Mouse (Mus musculus): ENCODE results near the gene Tfec.

Gene Tfec

DNA sequence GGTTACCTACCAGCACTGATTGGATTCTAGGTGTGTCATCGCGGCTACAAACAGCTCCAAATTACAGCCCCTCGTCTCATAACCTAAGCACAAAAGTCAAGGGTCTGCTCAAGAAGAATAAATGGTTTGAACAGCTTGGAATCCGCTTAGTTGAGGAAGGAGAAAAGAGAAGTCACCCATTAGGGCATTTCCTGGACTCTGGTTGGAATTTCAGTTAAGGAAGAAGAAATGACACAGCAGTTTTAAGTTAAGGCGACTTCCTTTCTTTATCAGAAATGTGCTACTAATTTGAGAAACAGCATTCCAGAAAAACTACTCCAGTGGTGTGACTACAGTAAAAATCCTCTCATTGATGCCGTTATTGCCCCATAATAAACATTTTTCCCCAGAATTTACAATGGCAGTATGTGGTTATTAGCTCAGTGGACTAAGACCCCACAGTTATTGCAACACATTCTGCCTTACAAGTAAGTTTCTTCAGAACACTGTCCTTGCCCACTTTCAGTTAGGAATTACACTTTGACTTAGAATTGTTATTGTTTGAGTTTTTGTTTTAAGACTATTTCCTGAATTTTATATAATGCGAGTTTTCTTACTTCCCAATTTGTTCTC, at the start of gene Tfec:
Gene Tfec, minus strand, starts transcription at position 191 of the 612 bp plus-strand sequence.
- TF ChIP-seq GATA4 (IDR thresholded peaks at IDR 0.05; ENCODE audit: insufficient replicate concordance, low read length) = peak; percentile 71

DNA sequence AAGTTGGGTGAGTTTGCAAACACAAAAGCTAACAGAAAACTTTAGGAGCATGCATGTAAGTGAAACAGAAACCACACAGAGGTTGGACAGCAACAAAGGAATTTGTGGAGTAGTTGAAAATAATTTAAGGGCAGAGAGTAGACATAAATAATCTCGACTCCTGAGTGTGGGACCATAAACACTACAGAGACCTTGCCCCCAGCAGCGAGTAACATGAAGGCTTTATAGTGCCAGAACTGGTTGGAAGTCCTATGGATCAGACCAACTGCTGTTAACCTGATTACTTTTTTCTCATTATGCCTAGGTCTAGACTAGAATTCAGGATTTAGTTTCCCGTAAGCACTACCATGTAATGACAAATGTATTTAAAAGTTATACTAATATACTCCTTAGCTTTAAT, 49.6 kb upstream of the Tfec start:
- no peak for TF ChIP-seq GATA4 (IDR thresholded peaks at IDR 0.05; ENCODE audit: insufficient replicate concordance, low read length)

DNA sequence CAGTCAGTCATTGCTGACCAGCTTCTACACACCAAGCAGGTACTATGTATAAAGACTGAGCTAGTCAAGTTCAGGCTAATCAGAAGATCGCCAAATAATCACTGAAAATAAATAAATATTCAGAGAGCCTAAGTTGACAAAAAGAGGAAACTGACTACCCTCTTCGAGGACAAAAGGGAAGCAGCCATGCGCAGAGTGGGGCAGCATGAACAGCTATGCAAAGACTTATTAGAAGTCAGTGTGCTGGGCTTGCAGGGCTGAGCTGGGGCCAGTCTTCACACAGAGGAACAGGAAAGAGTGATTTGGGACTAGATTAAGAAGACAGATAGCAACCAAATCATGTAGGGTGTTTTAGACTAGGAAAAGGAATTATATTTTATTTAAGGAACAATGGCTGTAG, 45.3 kb upstream of the Tfec start:
- TF ChIP-seq GATA4 (IDR thresholded peaks at IDR 0.05; ENCODE audit: insufficient replicate concordance, low read length) = no peak

DNA sequence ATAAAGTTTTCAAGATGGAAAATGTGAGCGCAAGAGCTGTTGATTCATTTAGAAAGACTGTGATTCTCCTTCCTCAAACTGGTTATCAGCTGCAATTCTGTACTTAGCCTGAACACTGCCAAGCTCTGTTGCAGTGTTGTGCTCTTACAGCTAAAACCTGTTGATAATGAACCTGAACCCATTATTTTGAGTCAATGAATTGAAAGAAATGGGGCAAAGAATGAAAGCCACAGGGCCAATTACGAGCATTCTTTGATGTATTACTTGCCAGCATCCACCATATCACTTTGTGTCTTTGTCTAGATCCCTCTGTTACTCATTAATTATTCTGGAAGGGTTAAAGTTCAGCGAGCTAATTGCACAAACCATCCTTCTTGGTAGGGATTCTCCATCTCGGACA, 44.2 kb upstream of the Tfec start:
- no peak for TF ChIP-seq GATA4 (IDR thresholded peaks at IDR 0.05; ENCODE audit: insufficient replicate concordance, low read length)

DNA sequence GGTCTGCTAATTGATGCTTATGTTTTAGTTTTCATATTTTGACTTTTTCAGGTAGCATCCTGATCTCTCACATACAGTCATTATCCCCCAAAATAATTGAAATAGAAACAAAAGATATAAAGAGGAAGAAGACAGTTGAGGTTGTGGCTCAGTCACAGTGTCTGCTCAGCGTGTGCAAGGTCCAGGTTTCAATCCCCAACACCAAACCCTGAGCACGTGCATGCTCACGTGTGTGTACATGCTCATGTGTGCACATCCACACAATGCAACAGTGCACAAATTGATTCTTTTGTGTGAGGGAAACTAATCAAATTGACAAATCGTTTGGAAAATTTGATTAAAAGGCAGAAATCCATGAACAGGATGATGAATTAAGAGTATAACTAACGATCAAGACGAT, 32.8 kb upstream of the Tfec start:
- TF ChIP-seq GATA4 (IDR thresholded peaks at IDR 0.05; ENCODE audit: insufficient replicate concordance, low read length) = no peak

DNA sequence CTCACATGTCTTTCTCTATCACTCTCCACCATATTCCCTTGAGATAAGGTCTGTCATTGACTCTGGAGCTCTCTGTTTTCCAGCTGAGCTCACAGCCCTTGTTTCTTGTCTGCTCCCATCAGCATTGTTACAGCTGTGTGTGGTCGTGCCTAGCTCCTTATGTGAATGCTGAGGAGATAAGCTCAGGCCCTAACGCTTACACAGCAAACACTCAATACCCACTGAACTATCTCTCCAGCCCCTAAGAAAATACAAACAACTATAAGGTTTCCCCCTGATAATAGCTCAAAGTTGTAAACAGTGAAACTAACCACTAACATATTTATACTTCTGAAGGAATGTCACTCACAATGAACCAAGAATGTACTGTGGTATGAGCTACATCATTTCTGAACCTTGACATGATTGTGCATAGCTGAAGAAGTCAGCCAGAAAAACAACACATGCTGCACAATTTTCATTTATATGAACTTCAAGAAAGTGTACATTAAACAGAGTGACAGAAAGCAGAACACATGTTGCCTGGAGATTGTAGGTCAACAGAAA, 21.9 kb upstream of the Tfec start:
- TF ChIP-seq GATA4 (IDR thresholded peaks at IDR 0.05; ENCODE audit: insufficient replicate concordance, low read length) = no peak

DNA sequence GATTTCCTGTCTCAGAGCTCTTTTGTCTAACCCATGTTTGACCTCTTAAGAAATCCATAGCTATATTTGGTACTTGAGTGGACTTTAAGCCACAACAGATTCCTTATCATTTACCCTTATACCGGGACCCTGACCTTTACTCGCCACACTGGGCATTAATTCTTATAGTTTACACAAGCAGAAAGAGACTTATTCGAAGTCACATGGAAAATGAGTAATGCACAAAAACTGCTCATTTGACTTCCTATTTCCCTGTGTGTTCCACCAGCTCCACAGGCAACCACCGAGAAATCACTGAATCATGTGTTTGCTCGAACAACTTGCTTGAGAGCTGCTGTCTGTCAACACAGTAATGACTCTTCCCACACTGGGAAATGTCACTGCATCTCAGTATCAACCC, 6.4 kb downstream of the Tfec start:
- TF ChIP-seq GATA4 (IDR thresholded peaks at IDR 0.05; ENCODE audit: insufficient replicate concordance, low read length) = peak; percentile 66

DNA sequence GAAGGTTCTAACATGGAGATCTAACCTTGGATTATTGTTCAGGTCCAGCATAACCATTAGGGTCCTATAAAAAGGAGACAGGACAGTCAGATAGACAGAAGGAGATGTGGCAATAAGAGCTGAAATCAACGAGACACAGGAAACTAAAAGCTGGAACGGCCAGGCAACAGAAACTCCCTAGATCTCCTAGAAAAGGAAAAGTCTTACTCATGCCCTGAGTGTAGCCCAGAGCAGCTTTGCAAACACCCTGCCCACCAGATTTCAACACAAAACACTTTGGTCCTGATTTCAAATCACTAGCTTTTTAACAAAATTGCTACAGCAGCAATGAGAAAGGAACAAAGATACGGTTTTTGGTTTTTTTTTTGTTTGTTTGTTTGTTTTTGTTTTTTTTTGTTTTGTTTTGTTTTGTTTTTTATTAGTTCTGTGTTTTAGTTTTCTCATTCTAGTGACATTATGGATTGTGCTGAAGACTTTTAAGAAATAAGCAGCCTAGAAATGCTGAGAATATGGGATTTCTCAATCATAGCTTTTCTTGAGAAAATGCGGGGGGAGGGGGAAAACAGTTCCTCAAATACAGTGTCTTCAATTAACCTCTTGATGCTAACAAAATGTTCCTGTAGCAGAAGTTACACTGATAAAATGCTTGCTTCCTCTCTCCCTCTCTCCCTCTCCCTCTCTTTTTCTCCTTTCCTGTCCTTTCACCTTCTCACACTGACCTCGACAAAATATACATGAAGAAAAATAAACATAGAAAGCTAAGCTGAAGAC, 14.5 kb downstream of the Tfec start:
- TF ChIP-seq GATA4 (IDR thresholded peaks at IDR 0.05; ENCODE audit: insufficient replicate concordance, low read length) = no peak

DNA sequence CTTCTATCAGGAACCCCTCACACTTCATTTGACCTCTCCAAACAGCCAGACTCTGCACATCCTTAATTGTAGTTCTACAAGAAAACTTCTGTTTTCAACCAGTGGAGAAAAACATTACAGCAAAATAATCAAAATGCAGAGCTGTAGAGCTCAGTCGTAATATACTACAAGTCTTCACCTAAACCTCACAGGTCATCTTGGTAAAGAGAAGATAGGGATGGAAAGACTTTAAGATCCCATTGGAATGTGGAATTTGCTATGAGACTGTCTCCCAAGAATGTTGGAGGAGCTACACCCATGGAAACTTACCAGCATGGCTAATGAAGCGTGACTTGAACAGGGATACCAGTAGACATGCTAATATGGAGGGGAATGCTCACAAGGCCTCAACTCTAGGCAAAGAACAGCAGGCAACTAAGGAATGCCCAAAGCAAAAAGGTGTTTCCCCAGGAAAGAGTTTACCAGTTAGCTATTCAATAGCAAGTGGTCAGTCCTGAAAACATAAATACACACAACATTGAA, 24.2 kb downstream of the Tfec start:
- TF ChIP-seq GATA4 (IDR thresholded peaks at IDR 0.05; ENCODE audit: insufficient replicate concordance, low read length) = no peak

DNA sequence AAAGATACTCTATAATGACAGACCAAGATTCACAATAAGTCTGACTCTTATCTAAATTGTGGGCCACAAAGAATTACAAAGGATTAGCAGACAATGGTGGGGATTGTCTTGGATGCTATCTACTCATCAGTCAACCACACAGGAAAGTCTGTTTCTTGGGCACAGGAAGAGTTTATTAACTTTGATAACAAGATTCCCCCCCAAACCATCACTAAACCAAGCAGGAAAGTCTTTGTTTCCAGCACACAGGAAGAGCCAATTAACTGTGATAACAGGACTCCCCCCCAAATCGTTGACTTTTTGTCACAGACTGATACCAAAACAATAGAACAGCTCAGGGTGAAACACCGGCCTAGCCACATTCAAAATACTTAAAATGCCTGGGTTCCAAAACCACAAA, 28.2 kb downstream of the Tfec start:
- TF ChIP-seq GATA4 (IDR thresholded peaks at IDR 0.05; ENCODE audit: insufficient replicate concordance, low read length) = peak; percentile 84

DNA sequence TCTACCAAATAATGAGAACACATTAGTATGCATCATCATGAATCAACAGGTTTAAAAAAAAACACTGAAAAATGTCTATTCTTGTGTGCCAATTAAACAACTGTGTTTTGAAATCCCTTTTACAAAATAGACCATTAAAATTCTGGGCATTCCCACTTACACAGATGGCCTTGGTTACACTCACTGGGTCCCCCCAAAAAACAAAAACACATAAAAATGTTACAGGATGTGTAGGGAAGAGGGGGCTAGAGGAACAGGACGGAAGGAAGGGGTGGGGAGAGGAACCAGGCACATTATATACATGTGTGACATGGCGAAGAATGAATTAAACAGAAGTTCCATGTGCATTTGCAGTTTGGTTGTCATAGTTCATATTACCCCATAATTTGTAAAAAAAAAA, 29.9 kb downstream of the Tfec start:
- no peak for TF ChIP-seq GATA4 (IDR thresholded peaks at IDR 0.05; ENCODE audit: insufficient replicate concordance, low read length)

DNA sequence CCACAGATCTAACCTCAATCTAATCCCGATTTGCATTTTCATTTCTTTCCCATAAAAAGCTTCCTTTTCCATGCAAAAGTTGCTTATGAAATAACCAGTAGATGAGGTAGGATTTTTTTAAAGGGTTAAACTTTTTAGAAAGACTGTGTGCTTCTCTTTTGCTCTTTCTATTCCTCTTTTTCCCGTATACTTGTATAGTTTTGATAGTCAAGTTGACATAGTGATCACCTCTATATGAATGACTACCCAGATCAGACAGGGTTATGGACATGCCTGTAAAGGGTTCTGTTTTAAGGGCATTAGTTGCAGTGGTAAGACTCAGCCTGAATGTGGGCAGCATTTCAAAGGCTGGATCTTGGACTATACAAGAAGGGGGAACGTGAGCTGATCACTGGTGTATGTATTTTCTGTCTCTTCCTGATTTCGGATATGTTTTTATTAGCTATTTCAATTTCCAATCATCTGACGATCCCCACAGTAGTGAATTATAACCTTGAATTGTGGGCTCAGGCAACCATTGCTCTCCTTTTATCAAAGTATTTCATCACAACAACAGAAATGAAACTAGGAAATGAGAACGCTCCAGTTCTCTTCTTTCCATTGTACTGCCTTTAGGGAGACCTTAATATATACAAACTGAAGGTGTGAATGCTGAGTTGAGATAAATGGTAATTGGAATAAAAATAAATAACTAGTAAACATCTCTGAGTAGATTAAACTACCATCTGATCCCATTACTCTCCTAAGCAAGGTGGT, 35.3 kb downstream of the Tfec start:
- TF ChIP-seq GATA4 (IDR thresholded peaks at IDR 0.05; ENCODE audit: insufficient replicate concordance, low read length) = no peak

DNA sequence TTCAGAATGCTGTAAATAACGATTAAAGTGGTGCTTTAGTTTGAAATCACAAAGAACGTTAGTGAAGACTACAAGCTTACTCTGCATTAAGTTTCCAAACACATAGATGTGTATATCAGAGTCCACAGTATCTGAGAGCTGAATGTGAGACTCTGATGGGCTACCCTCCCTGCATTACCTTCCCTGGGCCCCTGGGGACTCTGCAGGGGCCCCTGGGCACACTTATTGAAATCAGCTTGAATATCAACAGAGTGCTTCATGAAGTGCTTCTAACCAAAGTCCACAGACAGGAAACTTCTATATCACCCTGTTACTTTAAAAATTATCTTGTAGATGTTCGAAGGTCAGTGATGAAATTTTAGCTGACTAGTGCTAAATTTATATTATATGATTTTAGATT, 36.2 kb downstream of the Tfec start:
- no peak for TF ChIP-seq GATA4 (IDR thresholded peaks at IDR 0.05; ENCODE audit: insufficient replicate concordance, low read length)

DNA sequence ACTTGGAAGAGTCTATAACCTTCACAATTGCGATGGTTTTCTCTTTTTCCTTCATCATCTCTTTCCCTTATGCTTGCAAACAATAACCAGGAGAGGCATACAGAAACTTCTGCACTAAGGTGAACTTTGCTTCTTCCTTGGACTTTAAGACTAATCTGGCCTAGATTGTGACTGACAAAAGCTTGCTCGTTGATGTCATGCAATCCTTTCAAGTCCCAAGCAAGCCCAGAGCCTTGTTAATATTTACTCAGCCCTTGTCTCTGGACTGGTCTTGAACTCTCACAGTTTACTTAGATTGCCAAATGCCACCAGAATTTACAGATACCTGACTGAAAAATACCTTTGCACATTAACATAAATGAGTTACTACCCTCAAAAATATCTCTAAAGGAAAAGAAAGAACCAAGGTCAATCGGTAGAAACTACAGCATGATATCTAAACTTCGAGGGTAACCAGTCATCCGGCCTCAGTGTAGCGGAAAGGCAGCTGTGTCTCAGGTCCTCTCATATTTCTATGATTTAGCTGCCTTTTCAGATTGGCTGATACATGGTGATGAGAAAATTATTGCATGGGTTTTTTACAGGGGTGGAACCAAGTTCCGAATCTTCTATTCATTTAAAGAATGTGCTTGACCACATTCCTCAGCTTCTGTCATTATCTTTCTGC, 42.2 kb downstream of the Tfec start:
- TF ChIP-seq GATA4 (IDR thresholded peaks at IDR 0.05; ENCODE audit: insufficient replicate concordance, low read length) = no peak

DNA sequence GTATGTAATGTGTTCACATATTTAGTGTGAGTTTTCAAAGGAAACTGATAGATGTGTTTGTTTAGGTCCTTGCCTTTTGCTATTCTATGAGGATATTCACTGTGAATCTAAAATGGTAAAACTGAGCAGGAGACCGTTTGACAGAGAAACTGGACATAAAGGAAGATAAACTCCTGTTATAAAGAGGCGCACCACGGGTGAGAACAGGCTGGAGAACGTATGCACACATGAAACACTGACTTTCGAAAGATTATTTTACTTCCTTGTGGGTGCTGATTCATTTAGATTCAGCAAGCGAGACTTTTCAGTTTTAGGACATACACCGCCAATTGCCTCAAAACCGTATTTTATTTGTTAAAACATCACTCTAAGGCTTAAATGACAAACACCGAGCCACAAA, 43.3 kb downstream of the Tfec start:
- no peak for TF ChIP-seq GATA4 (IDR thresholded peaks at IDR 0.05; ENCODE audit: insufficient replicate concordance, low read length)
